Mouse (Mus musculus) right cerebral cortex, postnatal 25 days (tissue): Measurements from ENCODE around the gene Ccr6.

Source experiments
- DNase-seq: peaks from one replicate; pipeline ENCODE4 v3.0.0; 2022

Gene Ccr6

GRCm38 (mm10) chr17:8234537-8234936 is 1.3 kb upstream of the Ccr6 start:
- no peak for DNase-seq

- no peak for DNase-seq
These were observed 2.3 kb downstream of the Ccr6 start for GRCm38 (mm10) chr17:8238012-8238710.

- no peak for DNase-seq
These were observed 3.7 kb downstream of the Ccr6 start for GRCm38 (mm10) chr17:8239561-8239960.

- DNase-seq: no peak
These were observed 4.7 kb downstream of the Ccr6 start for GRCm38 (mm10) chr17:8240517-8240916.

GRCm38 (mm10) chr17:8241645-8242044 is 5.8 kb downstream of the Ccr6 start:
- DNase-seq: no peak

- DNase-seq: no peak
These were observed 6.3 kb downstream of the Ccr6 start for GRCm38 (mm10) chr17:8242186-8242585.

- DNase-seq: no peak
These were observed 8.3 kb downstream of the Ccr6 start for GRCm38 (mm10) chr17:8244124-8244523.

GRCm38 (mm10) chr17:8246102-8246754 is 10.4 kb downstream of the Ccr6 start:
- DNase-seq: no peak

GRCm38 (mm10) chr17:8251704-8252103 is 15.9 kb downstream of the Ccr6 start:
- no peak for DNase-seq

GRCm38 (mm10) chr17:8254268-8254667 is 18.4 kb downstream of the Ccr6 start:
- DNase-seq: no peak

GRCm38 (mm10) chr17:8254914-8255313 is 19.1 kb downstream of the Ccr6 start:
- no peak for DNase-seq

GRCm38 (mm10) chr17:8255583-8255982 is 19.7 kb downstream of the Ccr6 start:
- DNase-seq: no peak

- DNase-seq: no peak
These were observed 21.1 kb downstream of the Ccr6 start for GRCm38 (mm10) chr17:8256982-8257381.

GRCm38 (mm10) chr17:8264638-8265037 is 28.8 kb downstream of the Ccr6 start:
- DNase-seq: peak; percentile 48

- DNase-seq: no peak
These were observed 36.4 kb downstream of the Ccr6 start for GRCm38 (mm10) chr17:8272054-8272749.

- DNase-seq: no peak
These were observed 37.1 kb downstream of the Ccr6 start for GRCm38 (mm10) chr17:8272951-8273350.

GRCm38 (mm10) chr17:8276071-8276470 is 40.2 kb downstream of the Ccr6 start:
- no peak for DNase-seq

- DNase-seq: no peak
These were observed 40.8 kb downstream of the Ccr6 start for GRCm38 (mm10) chr17:8276680-8277079.

- DNase-seq: no peak
These were observed 41.4 kb downstream of the Ccr6 start for GRCm38 (mm10) chr17:8277266-8277665.

GRCm38 (mm10) chr17:8278356-8278755 is 42.5 kb downstream of the Ccr6 start:
- no peak for DNase-seq

- DNase-seq: peak; percentile 89
These were observed 47.1 kb downstream of the Ccr6 start, which contains the start of gene Mpc1 for GRCm38 (mm10) chr17:8282821-8283525. TSS of gene Mpc1 (plus strand) at chr17:8282904.

- peak; percentile 97 for DNase-seq
These were observed 47.8 kb downstream of the Ccr6 start for GRCm38 (mm10) chr17:8283526-8284253.

- peak; percentile 41 for DNase-seq
These were observed 48.4 kb downstream of the Ccr6 start for GRCm38 (mm10) chr17:8284254-8284661.
